Mouse (Mus musculus) lung, adult 2 months (tissue): ENCODE measurements around the gene Xirp1. TPM values are rescaled to one million over a fixed set of nuclear protein-coding genes. Genes with fewer than 3 reads are reported as not detected.

ENCODE experiments used
- DNase-seq: peaks from one replicate; pipeline ENCODE4 v3.0.0; 2022
- H3K4me1 ChIP-seq: fragments of 200-500 bp; 2 replicates; pipeline ENCODE4 v1.6.1; 2011; ENCODE audit warnings: low read length; ENCODE audit not compliant: control insufficient read depth, insufficient read depth
- H3K4me3 ChIP-seq: fragments of 200-500 bp; replicated peaks from 2 replicates; pipeline ENCODE3; 2011; ENCODE audit warnings: low read depth, mild to moderate bottlenecking, control low read depth, low read length; ENCODE audit errors: extremely low read depth
- CTCF ChIP-seq: fragments of 200-500 bp; IDR thresholded peaks from 2 replicates; pipeline ENCODE4 v1.5.1; 2011; ENCODE audit warnings: mild to moderate bottlenecking, low read length, control low read depth; ENCODE audit not compliant: insufficient read depth
- POLR2A ChIP-seq: fragments of 200-500 bp; IDR thresholded peaks from 2 replicates; pipeline ENCODE4 v1.6.1; 2011; ENCODE audit warnings: low read depth, mild to moderate bottlenecking, control low read depth, low read length, borderline replicate concordance; ENCODE audit errors: extremely low read depth
- WGBS: fragments of 180-500 bp; shearing (Covaris S2); methylation state at CpG from one replicate; pipeline ENCODE4 v1.1.7; 2018; 5-methylcytosine and 5-hydroxymethylcytosine counted together
- polyA plus RNA-seq: library from polyadenylated mRNA; depleted of rRNA; stranded (reverse); fragments of >200 nt; gene quantifications from 2 replicates; pipeline ENCODE4 v1.2.3, GENCODE M21; 2012

Gene Xirp1
- polyA plus RNA-seq, 1 experiment = 2.7 TPM

DNA sequence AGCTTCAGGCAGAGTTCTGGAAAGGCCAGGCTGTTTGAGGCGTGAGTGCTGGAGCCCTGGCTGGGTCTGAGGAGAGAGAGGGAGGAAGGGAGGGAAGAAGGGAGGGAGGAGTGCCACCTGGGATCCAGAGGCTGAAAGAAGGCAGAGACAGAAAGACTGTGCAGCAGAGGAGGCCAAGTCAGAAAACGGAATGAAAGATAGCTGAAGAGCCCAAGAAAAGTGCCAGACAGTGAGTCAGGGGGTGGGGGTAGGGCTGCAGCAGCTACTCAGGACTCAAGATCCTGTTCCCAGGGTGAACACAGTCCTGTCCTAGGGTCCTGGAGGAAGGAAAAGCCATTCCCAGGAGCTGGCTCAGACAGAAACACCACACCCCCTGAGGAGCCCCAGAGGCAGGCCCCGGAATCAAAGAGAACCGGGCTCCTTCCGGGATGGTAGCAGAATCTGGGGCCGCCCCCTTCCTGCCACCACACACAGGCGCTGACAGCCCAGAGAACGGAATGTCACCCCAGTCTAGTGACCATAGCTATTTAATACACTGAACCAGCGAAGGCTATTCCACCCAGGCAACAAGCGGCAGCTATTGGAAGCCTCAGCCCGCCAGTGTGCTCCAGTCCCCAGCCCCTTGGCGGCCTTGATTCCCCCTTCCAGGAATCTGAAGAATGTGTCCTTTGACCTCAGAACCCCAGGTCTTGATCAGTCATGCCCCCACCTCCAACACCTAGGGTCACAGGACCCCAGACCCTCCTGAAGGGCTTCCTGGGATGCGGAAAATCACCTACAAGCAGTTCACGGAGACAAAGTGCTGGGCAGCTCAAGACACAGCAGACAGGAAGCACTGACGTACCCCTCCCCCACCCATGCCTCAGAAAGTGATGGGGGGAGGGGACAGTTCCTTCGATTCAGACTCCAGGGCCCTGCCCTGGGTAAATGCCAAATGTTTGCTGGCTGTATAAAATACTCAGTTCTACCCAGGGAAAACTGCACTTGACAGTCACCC lies 41.9 kb downstream of the Xirp1 start:
- Histone ChIP-seq H3K4me3 (peak overlapping the region; percentile 99), H3K4me1 (peaks cover 45% of the 10 kb centered on the region)
- DNase-seq = peak; percentile 70
- 2% methylated on average over 16 of the region's 16 CpGs for WGBS
- no peak for TF ChIP-seq CTCF
- TF ChIP-seq POLR2A = peak; percentile 43; the same call in 1 of the 2 replicates

DNA sequence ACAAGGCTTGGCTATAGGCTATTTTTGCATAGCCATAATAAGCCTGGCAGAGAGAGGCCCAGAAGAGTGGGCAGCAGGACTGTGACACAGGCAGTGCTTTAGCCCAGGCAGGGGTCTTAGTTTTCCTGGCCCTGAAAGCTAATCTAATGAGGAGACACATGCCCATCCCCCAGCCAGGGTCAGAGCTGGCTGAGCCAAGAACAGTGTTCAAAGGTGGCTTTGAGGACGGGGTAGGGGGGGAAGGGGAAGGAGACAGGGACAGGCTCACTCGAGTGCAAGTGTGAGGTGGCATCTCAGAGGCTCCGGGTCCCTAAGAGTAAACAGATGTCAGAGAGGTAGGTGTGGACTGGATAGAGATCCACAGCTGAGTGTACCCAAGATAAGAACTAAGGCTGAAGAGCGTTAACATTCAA lies 42.6 kb downstream of the Xirp1 start:
- H3K4me1 ChIP-seq = peaks cover 45% of the 10 kb centered on the region
- TF ChIP-seq POLR2A (no peak), CTCF (no peak)
- WGBS = 4% methylated on average over 4 of the region's 4 CpGs
- peak overlapping the region; percentile 15 for H3K4me3 ChIP-seq
- DNase-seq = no peak

DNA sequence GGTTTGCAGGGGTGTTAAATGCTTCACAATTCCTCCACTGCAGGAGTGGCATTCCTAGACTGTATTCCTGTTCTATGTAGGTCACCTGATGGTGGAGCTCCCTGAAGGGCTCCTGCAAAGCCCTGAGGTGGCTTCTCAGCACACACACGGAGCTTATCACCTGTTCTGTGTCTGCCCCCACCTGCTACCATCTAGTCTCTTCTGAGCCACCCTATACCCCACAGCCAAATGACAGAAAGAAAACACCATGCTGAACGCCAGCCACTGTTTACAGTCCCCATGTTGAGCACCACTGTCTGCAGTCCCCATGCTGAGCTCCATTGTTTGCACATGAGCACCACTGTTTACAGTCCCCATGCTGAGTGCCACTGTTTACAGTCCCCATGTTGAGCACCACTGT lies 43.6 kb downstream of the Xirp1 start:
- no peak overlapping the region for H3K4me3 ChIP-seq
- TF ChIP-seq CTCF (no peak), POLR2A (no peak)
- H3K4me1 ChIP-seq = peaks cover 45% of the 10 kb centered on the region
- 49% methylated on average over 2 of the region's 2 CpGs for WGBS
- DNase-seq = no peak

DNA sequence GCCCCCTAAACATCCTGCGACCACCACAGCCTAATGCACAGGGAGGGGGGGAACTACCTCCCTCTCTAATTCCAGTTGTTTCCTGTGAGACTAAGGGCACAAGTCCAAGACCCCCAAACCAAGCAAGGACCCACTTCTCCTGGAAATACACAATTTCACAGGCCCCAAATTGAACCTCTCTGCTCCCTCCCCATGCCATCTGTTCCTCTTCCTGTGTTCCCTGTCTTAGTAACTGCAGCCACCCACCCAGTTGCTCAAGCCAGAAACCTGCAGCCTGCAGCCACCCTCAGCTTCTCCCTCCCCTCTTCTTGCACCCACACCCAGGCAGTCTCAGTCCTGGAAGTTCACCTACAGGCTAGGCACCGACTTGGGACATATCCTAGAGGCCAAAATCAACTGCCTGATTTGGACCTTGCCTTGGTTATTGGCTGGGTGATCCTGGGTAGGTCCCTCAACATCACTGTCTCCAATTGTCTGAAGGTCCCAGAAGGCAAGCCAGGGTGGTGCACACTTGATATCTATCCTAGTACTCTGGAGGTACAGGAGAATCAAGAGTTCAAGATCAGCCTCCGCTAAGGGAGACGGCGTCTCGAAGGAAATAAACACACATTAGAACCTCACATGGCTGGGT lies 44.5 kb downstream of the Xirp1 start:
- Histone ChIP-seq H3K4me3 (no peak overlapping the region), H3K4me1 (peaks cover 42% of the 10 kb centered on the region)
- no peak for TF ChIP-seq CTCF
- TF ChIP-seq POLR2A = no peak
- WGBS = 56% methylated on average over 6 of the region's 6 CpGs
- DNase-seq = no peak

DNA sequence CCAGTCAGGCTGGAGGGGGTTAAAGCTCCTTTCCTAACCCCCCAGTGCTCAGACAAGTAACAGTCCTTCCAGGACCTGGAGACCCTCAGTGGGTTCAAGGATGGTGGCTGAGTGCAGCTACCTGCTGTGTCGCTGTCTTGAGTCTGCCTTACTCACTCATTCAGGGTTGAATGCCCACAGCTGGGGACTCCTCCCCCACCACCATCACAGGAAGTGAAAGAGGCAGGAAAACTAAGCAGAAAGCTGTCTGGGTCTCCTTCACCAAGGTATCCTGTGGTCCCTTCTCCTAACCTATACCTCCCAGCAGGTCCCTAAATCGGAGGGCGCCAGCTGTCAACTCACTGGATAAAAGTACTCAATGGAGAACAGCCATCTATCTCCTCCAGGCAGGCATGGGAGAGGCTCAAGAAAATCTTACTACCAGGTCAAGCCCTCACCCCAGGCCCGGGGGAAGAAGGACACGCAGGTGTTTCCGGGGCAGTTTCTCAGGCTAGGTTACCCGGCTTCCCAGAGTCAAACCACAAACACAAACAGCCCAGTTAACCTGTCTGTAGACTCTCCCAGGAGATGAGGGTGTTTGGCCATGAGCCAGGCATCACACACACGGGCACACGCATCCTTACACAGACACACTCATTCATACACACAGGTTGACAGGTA lies 45.1 kb downstream of the Xirp1 start:
- 43% methylated on average over 9 of the region's 9 CpGs for WGBS
- no peak for TF ChIP-seq CTCF
- TF ChIP-seq POLR2A = no peak
- Histone ChIP-seq H3K4me3 (no peak overlapping the region), H3K4me1 (peaks cover 42% of the 10 kb centered on the region)
- no peak for DNase-seq

DNA sequence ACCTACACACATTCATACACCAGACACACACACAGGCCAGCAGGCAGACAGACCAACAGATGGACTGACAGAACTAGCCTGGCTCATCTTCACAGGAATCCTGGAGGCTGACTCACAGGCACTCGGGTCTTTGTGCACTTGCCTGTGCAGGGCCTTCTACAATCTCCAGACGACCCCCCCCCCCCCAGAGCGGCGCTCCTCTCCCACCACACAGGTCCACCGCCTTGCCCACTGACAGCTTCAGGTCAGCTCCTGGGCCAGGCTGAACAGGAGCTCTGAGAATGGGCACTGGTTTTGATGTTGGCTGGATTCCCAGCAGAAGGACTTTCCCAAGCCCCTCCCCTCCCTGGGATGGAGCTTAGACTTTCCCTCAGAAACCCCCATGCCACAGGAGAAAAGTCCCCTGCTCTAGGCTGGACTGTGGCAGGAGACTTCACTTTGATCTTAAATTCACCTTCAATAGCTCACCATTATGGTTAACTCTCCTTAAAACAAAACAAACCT lies 45.8 kb downstream of the Xirp1 start:
- DNase-seq = no peak
- no peak for TF ChIP-seq CTCF
- TF ChIP-seq POLR2A = no peak
- Histone ChIP-seq H3K4me3 (no peak overlapping the region), H3K4me1 (peaks cover 42% of the 10 kb centered on the region)
- WGBS = 12% methylated on average over 5 of the region's 5 CpGs

DNA sequence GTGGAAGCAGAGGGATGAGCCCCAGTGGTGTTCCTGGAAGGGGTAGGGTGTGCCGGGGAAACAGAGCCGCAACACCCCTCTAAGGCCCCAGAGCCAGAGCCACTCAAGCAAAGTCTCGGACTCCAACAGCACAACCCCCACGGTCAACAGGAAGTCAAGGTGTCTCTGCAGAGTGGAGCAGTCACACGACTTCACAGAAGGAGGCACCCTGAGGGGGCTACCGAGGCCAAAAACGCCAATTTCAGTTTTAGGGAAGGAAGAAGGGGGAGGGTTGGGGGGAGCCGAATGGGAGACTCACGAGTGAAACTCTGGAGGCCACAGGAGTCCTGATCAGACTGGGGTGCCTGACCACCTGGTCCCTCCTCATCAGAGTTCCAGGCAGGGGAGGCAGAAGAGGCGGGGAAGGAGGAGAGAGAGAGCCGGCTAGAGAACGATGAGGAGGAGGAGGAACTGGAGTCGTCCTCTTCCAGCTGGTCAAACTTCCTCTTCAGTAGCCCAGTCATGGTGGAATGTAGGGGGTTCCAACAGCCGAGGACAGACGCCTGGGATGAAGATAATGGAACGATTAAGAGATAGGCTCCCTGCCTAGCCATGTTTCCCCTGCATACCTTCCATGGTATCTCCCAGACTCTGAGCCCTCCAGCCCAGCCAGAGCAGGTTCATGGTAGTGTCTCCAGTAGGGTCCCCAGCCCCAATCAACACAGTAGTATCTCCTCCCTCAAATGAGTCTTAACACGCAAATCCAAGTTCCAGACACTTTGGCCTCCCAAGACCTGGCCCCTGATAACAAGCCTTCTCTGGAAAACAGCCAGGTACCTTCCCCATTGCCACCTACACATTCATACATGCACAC lies 46.5 kb downstream of the Xirp1 start:
- DNase-seq = no peak
- no peak overlapping the region for H3K4me3 ChIP-seq
- H3K4me1 ChIP-seq = peaks cover 42% of the 10 kb centered on the region
- no peak for TF ChIP-seq POLR2A
- TF ChIP-seq CTCF = no peak
- 15% methylated on average over 17 of the region's 17 CpGs for WGBS

DNA sequence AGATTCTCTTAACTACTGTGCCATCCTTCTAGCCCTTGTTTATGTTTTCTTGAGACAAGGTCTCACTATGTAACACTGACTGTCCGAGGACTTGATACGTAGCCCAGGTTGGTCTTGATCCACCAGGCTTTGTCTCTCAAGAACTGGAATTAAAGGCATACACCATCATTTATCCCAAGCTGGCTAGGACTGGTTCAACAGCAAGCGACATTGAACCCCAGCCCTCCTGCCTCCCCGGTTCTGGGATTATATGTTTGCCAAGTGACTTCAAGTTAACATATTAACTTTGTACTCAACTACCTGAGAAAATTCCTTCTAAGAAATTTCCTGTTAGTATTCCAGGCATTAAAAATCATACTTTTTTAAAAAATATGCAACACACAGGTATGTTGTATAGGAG lies 48.1 kb downstream of the Xirp1 start:
- H3K4me3 ChIP-seq = no peak overlapping the region
- TF ChIP-seq CTCF (no peak), POLR2A (no peak)
- WGBS = 84% methylated on average over 4 of the region's 4 CpGs
- no peak for DNase-seq
- peaks cover 38% of the 10 kb centered on the region for H3K4me1 ChIP-seq
